18 mouse cellular contexts compared by ENCODE assay signal in genomic region chr5:46670484-46670883, GRCm38 (mm10).
"Had no signal": no experiment of that assay in that cellular context is flagged by ENCODE, and none has a peak within 500 bp of the region (broad histone marks: within the 10 kb centered on the region; RNA-seq: fewer than 3 reads in every experiment).

No protein-coding gene starts in this region.

- H3K36me3 ChIP-seq: liver, embryonic 13.5 days; liver, embryonic 15.5 days; midbrain, embryonic 13.5 days; midbrain, embryonic 15.5 days; neural tube, embryonic 12.5 days; stomach, embryonic 15.5 days had no signal

- H3K4me2 ChIP-seq: liver, embryonic 11.5 days; liver, embryonic 13.5 days; liver, embryonic 15.5 days; midbrain, embryonic 11.5 days; midbrain, embryonic 13.5 days; midbrain, embryonic 15.5 days; neural tube, embryonic 12.5 days; stomach, embryonic 15.5 days had no signal

- H3K4me3 ChIP-seq: liver, embryonic 13.5 days; liver, embryonic 15.5 days; megakaryocyte, embryonic 14.5 days; midbrain, embryonic 13.5 days; midbrain, embryonic 15.5 days; neural tube, embryonic 12.5 days; stomach, embryonic 15.5 days had no signal

- H3K27ac ChIP-seq: liver, embryonic 13.5 days; liver, embryonic 15.5 days; macrophage; midbrain, embryonic 13.5 days; midbrain, embryonic 15.5 days; neural tube, embryonic 12.5 days; stomach, embryonic 15.5 days; stomach, postnatal 0 days had no signal

- DNase-seq: liver, embryonic 13.5 days; liver, postnatal 0 days; lung, postnatal 36 days; right cerebral cortex, postnatal 14 days; thymus, adult 2 months; thymus, postnatal 25 days; thymus, postnatal 4 days had no signal

- H3K4me1 ChIP-seq: liver, embryonic 13.5 days; liver, embryonic 15.5 days; midbrain, embryonic 13.5 days; midbrain, embryonic 15.5 days; neural tube, embryonic 12.5 days; stomach, embryonic 15.5 days had no signal

- H3K9ac ChIP-seq: liver, embryonic 13.5 days; liver, embryonic 15.5 days; liver, postnatal 0 days; midbrain, embryonic 13.5 days; midbrain, embryonic 15.5 days; neural tube, embryonic 12.5 days; stomach, embryonic 15.5 days had no signal

- ATAC-seq: liver, postnatal 0 days; lung, postnatal 0 days; midbrain, embryonic 13.5 days; midbrain, embryonic 15.5 days had no signal

- H3K9me3 ChIP-seq: liver, embryonic 13.5 days; liver, embryonic 15.5 days; megakaryocyte, embryonic 14.5 days; midbrain, embryonic 13.5 days; midbrain, embryonic 15.5 days; neural tube, embryonic 12.5 days; stomach, embryonic 15.5 days had no signal

- H3K27me3 ChIP-seq: liver, embryonic 13.5 days; liver, embryonic 15.5 days; megakaryocyte, embryonic 14.5 days; midbrain, embryonic 13.5 days; midbrain, embryonic 15.5 days; neural tube, embryonic 12.5 days; stomach, embryonic 15.5 days had no signal
